Mouse (Mus musculus) heart, postnatal 25 days (tissue): Measurements from ENCODE around the gene Smarca1. TPM values are rescaled to one million over a fixed set of nuclear protein-coding genes. Genes with fewer than 3 reads are reported as not detected.

Source experiments
- DNase-seq: peaks from one replicate; pipeline ENCODE4 v3.0.0; 2022; ENCODE audit warnings: low spot score
- intact Hi-C: fragments of 180-260 bp; cut with DNase I; formaldehyde crosslinking; loops from one replicate; pipeline ENCODE4 v1.15.1; 2025
- total RNA-seq, 2 experiments: library from RNA; stranded (reverse); gene quantifications; 2 replicates each; pipeline ENCODE4 v1.2.3; 2021

Gene Smarca1
- total RNA-seq, 2 experiments from 2014 or later: 0.89 to 1.3 TPM

- intact Hi-C loops: no loop called here
- no peak for DNase-seq
Measured at GRCm38 (mm10) chrX:47820566-47820965, 72.2 kb downstream of the Smarca1 start.

- DNase-seq: no peak
Measured at GRCm38 (mm10) chrX:47808717-47809116, 84.1 kb downstream of the Smarca1 start.

GRCm38 (mm10) chrX:47764440-47764839 is 128.3 kb downstream of the Smarca1 start:
- intact Hi-C loops: no loop called here
- DNase-seq: no peak

More at GRCm38 (mm10) chrX:47808717-47809116, 84.1 kb downstream of the Smarca1 start:
- intact Hi-C loops: no loop called here

- intact Hi-C loops: no loop called here
- DNase-seq: no peak
Measured at GRCm38 (mm10) chrX:47760212-47760611, 132.6 kb downstream of the Smarca1 start.

Other genes starting within 250 kb of the Smarca1 start
- gene Ocrl, start 19.4 kb upstream of the Smarca1 start, total RNA-seq: 10 to 100 TPM; 12.0 to 13.5 TPM
- 10 to 100 TPM in 1 of 2 experiments, 1 to 10 TPM in 1; 9.3 to 17.0 TPM for gene Apln, start 141.9 kb upstream of the Smarca1 start, total RNA-seq
- 1 to 10 TPM; 2.7 to 3.6 TPM for gene Xpnpep2, start 215.8 kb upstream of the Smarca1 start, total RNA-seq